Mouse (Mus musculus) urinary bladder, postnatal 25 days (tissue): ENCODE data around the gene Hdac9.
"Not testable (repeated sequence)": the region's sequence is repeated elsewhere in the genome, so short reads cannot be mapped to it uniquely, and the experiment has no call there.

Source experiments
- DNase-seq: peaks from one replicate; pipeline ENCODE4 v3.0.0; 2022; ENCODE audit warnings: low spot score

The Hdac9 gene

DNA sequence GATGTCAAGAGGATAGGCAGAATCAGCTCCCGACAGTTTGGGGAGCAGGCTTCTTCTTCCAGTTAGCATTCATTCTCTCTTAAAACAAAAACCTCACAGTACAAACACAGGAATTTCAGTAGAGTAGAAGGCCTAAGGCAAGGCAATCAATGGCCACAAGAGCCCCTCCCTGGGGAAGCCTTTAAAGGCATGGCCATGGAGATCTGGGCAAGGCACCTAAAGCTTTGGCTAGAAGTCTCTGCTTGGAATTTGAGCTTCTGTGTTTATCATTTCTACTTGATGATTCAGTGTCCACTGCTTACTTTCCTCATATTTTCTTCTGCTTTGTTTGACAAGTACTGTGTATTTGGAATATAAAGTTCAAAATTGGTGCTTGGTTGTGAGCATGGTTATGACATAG, 429.2 kb downstream of the Hdac9 start:
- DNase-seq = no peak

- DNase-seq = no peak
These were observed 429.9 kb downstream of the Hdac9 start for GRCm38 (mm10) chr12:34487021-34487420.

DNA sequence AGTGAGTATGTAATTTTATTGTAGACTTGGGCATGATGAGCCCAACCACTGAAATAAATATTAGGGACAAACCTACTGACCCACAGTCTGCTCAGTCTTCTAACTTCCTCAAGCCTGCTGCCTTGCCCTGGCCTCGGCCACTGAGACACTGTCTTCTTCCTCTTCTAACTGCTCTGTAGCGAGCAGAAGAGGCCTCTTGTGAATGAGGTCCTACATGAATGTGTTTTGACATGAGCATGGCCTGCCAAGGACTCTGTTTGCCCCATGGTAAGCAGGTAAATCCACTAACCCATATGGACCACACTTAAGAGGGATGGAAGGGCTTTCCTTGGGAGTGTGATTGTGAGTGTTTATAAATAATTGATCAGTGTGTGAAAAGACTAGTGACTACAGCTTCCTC, 430.9 kb downstream of the Hdac9 start:
- DNase-seq = no peak

DNA sequence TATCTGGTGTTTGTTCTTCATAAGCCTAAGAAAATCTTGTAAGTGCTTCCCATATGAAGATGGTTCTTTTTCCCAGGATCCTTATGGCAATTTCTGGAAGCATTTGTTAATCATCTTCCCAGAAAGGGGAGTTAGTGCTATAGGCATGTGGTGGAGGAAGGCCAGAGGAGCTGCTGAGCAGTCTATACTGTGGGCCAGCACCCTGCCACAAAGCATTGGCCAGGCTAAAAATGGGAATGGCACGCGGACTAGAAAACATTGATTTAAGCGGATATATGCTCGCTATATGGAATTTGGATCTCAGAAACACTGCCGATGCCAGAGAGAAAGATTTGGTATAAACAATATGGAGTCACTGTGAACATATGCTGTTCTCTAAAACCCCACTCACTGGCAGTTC, 435.2 kb downstream of the Hdac9 start:
- DNase-seq = no peak

DNA sequence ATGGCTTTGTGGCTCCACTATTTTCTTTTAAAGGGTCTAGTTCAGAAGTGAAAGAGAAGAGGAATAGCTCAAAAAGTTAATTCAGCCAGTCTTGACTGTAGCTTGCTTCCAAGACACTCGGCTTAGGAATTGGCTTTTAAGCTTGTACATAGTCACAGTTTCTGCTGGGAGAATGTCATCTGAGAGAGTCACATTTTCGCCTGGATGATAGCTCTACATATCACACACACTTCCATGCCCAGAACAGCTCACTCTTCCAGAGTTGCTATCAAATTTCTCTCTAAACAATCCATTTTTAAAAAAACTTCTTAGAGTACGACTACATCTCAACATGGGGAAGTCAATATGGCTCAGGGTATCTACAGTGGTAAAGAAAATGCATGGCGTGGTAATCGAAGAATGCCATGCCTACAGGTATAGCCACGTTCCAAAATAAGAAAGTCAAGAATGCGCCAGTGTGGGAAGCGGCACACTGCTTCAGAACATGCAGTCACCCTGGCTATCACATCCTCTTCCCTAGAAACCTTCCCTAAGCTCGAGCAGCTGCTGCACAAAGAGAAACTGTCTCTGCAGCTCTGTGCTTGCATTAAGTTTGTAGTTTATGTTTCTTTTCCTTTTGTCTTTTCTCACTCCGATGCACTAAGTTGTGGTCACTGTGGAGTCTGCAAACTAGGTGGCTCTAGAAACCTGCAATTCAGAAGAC, 443.8 kb downstream of the Hdac9 start:
- DNase-seq = no peak

- no peak for DNase-seq
These were observed 444.4 kb downstream of the Hdac9 start for GRCm38 (mm10) chr12:34472542-34472941.

GRCm38 (mm10) chr12:34461728-34462127, 455.2 kb downstream of the Hdac9 start:
- DNase-seq = no peak

- DNase-seq = no peak
These were observed 464.3 kb downstream of the Hdac9 start for GRCm38 (mm10) chr12:34452643-34453042.

GRCm38 (mm10) chr12:34451198-34451597, 465.7 kb downstream of the Hdac9 start:
- DNase-seq = no peak

DNA sequence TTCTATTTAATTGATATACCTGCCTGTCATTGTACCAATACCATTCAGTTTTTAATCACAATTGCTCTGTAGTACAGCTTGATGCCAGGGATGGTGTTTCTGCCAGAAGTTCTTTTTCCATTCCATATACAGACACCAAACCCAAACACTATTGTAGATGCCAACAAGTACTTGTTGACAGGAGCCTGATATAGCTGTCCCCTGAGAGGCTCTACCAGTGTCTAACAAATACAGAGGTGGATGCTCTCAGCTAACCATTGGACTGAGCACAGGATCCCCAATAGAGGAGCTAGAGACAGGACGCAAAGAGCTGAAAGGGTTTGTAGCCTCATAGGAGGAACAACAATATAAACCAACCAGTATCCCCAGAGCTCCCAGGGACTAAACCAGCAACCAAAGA, 472.2 kb downstream of the Hdac9 start:
- DNase-seq = not testable (repeated sequence)

DNA sequence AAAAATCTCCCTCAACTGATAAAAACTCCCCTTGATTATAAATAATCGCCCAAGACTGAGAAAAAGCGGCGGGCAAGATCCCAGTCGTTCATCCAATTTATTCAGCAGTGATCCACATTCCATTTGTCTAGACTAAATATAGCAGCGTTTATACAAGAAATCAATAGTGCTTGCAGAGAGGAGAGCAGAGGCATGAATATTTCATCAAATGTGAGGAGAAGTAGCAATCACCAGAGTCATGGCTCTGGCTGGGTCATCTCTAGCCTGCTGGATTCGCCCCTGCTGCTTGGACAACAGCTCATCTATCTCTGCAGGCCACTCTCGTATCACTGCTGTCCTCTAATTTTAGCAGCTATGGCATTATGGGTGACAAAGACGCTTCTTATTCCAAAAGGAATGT, 476.0 kb downstream of the Hdac9 start:
- no peak for DNase-seq

- no peak for DNase-seq
These were observed 484.0 kb downstream of the Hdac9 start for GRCm38 (mm10) chr12:34432919-34433318.

DNA sequence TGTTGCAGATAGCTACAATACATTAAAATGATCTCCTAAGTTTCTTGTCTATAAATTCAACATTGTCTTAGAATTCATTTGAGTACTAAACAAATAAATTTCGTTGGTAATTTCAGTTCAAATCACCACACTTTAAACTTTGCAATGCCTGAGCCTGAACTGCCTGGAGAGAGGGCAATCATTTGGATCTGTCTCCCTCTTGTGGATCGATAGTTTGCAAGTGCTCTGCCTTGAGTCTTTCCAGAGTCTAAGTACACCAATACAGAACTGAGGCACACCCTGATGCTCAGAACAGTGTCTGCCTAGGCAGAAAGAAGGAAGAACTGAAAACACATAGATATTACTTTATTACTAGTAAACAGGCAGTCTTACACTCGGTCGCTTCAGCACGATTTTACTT, 484.4 kb downstream of the Hdac9 start:
- no peak for DNase-seq

DNA sequence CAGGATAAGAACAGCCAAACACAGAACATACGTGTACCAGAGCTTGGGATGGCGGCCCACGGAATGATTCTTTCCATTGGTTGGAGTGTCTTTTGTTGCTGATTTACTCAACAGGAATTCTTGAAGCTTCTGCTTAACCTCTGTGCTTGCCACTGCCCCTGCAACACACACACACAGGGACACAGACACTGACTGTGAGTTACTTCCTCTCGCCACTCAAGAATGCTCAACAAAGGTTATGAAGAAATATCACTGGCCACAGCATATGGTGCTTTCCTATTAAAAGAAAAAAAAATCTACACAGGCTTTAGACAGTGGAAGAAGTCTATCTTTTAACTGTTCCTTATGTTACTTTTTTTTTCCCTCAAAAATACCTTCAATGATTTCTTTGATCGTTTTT, 485.1 kb downstream of the Hdac9 start:
- DNase-seq = no peak

- DNase-seq = no peak
These were observed 491.4 kb downstream of the Hdac9 start for GRCm38 (mm10) chr12:34425468-34425867.

DNA sequence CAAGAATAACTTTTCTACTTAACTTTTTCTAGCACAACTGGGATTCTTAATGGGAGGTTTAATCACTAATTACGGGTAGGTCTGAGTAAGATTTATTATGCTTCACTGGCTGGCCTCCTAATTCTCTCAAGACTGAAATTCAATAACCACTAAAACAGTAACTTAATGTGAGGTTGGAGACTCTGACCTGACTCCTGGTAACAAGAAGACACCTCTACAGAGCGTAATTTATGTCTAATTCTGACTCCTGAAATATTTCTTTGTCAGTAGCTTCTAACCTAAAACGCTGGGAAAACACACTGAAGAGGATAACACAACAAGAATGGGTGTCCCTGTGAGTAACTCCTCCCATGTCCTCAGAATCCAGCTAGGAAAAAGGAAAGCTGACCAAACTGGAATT, 508.8 kb downstream of the Hdac9 start:
- DNase-seq = no peak

DNA sequence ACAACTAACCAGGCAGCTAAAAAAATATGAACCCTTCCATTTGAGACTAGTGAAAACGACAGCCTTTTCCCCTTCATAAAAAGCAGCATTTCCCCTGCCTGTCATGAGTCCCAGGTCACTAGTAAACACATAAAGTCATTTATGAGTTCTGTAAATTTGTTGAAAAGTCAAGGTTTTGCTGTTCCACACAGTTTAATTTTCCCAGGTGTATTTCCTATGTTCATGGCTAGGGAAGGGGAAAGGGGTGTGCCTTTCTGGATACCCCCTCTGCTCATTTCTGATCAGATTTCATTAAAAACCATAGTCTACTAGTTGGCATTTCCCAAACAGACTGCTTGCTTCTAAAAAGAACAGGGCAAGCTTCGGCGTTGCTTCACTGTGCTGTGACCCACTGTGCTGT, 509.8 kb downstream of the Hdac9 start:
- DNase-seq = no peak

- no peak for DNase-seq
These were observed 514.8 kb downstream of the Hdac9 start for GRCm38 (mm10) chr12:34402065-34402464.

DNA sequence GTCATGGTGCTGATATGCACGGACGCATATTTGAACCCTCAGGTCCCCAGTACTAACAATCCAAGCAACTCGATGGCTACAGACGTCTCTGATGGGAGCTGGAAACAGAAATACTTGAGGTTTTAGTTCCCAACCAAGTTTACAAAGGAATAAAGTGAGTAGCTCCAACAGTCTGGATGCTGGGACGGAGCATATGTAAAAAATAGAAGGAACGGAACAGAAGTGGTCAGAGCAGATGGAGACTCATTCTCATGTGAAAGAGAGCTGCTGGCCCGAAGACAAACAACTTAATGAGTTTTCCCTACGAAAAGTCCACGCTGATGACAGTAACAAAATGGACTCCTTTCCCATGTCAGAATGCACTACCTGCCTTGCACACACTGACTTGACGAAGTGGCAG, 518.3 kb downstream of the Hdac9 start:
- no peak for DNase-seq

DNA sequence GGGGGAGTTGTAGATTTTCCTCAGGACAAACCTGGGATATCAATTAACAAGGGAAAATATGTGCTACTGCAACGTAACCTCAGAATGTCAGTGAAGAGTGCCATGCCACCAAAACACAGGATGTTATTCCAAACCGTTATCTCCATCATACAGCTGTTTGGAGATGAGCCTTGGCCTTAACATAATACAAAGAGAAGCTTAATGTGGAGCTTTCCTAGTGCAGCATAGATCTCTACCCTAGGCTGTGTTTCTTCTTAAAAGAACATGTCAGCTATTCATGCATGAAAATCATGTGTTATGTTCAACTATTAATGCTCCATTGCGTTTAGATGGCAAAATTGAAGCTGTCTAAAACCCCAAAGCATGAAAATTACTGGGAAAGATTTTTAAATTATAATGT, 522.6 kb downstream of the Hdac9 start:
- DNase-seq = no peak

- DNase-seq = no peak
These were observed 537.2 kb downstream of the Hdac9 start for GRCm38 (mm10) chr12:34379681-34380080.

- no peak for DNase-seq
These were observed 538.3 kb downstream of the Hdac9 start for GRCm38 (mm10) chr12:34378637-34379036.

- no peak for DNase-seq
These were observed 565.0 kb downstream of the Hdac9 start for GRCm38 (mm10) chr12:34351906-34352305.

DNA sequence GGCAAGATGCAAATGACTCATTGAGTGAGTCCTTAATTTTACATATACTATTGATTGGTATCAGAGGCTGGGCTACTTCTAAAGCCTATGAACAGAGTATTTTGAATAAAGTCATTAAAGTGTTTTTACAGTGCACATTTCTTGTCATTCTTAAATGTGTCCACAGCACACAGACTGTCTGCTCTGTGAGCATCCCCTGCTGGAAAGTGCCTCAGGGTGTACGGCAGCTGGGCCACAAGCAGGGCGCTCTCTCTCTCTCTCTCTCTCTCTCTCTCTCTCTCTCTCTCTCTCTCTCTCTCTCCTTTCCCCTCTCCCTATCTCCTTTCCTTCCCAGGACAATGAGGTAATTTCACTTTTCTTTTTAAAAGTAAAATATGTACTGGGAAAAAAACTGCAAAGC, 569.4 kb downstream of the Hdac9 start:
- DNase-seq = no peak

- no peak for DNase-seq
These were observed 574.1 kb downstream of the Hdac9 start for GRCm38 (mm10) chr12:34342761-34343160.
